Mouse (Mus musculus) left cerebral cortex, postnatal 14 days (tissue): ENCODE results near the gene Gsta4. TPM values are rescaled to one million over a fixed set of nuclear protein-coding genes. Genes with fewer than 3 reads are reported as not detected.
"Not testable (repeated sequence)": the region's sequence is repeated elsewhere in the genome, so short reads cannot be mapped to it uniquely, and the experiment has no call there.

Experiments
- DNase-seq, 2 experiments: peaks; one replicate each; pipeline ENCODE4 v3.0.0; 2021 to 2022; ENCODE audit warnings: low spot score in 2 of 2, mixed read lengths in 1 of 2
- intact Hi-C: fragments of 180-260 bp; cut with DNase I; formaldehyde crosslinking; loops from one replicate; pipeline ENCODE4 v1.15.1; 2025
- total RNA-seq, 2 experiments: library from RNA; stranded (reverse); gene quantifications; 2 replicates each; pipeline ENCODE4 v1.2.3; 2021

Gene Gsta4
- total RNA-seq, 2 experiments from 2014 or later: 34.9 to 36.3 TPM

DNA sequence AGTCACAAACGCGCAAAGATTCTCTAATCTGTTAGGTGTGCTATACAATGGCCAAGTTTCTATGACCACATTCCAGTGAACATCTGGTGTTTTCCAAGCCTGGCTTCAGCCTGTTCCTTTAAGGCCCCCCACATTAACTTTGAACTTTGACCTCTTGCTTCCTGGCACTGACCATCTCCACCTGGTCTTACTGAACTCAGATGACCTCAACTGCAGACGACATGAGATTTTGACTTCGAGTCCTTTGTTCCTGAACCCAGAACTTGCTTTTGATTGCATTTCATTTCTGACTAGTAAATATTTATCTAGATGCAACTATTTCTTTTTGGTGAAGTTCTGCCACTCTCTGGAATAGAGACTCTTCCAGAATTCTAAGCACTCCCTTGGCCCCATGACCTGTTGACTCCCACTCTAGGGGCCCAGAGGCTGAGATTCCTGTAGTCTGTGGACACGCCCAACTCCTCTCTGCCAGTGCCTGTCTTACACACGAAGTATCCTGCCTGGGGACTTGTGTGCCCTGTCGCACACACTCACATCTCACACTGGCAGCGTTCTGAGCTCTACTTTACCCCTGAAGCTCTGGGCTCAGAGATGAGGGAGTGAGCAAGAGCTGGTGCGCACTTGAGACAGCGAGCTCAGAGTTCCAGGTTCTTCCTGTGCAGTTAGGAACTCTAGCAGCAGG, 40.8 kb downstream of the Gsta4 start:
- DNase-seq: no peak
- intact Hi-C loops: no loop called here

DNA sequence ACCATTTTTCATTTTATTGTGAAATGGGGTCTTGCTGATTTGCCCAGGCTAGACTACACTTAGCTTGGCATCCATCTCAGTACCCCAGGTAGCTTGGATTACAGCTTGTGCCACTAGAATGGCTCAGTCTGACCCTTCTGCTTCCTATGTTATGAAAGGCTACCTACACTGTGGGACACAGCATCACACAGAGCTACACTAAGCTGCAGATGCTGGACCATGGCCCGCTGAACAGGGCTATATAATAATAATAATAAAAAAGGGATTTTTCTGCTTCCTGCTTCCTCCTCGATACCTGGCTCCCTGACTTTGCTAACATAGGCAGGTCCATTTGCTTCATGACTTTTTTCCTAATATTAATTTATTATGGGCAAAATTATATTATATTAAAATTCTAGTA, 41.8 kb downstream of the Gsta4 start:
- intact Hi-C loops: no loop called here
- DNase-seq: no peak

DNA sequence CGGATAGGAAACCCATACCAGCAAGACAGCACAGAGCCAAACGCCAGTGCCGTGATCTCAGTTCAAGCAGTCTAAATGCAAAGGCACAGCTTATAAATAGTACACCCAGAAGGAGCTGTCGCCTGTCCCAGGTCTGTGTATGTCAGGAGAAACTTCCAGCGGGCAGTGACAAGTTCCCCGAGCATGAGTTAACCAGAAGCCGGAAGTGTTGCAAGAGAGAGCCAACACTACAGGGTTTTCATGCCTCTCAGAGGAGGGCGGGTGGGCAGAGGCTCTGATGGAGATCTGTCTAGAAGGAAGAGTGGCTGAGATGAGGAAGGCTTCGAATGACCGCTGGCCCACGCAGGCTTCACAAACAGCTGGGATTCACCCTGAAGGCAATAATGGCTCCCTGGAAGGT, 42.7 kb downstream of the Gsta4 start:
- DNase-seq: no peak
- intact Hi-C loops: no loop called here

DNA sequence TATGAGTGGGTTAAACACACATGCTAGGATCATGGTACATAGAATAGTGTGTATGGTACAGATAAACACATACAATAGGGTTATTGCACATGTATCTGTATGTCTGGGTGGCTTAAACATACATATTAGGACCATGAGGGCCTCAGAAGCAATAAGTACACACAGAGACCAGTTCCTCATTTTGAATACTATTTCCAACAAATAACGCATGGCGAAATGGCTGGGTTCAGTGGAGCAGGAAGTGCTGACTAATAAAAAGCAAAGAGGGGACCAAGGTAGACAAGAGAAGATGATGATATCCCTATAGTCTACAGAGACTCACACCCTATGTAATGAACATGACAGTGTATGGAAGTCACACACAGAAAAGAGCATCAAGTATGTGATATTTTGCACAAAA, 45.5 kb downstream of the Gsta4 start:
- intact Hi-C loops: no loop called here
- no peak for DNase-seq

DNA sequence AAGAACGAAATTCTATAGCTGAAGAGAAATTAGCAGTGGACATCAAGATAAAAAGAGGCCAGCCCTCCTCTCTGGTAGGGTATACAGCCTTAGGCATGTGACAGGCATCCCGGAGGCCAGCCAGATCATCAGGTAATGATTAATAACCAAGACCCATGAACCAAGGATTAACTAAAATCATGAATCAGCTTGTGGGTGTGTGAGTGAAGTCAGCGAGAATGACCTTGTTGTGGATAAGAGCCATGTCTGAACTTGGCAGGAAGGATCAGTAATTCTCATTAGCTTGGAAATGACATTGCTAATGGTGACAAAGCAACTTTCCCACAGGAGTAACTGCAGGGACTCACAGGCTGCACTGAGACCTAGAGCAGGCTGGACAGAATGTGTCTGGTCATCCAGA, 47.1 kb downstream of the Gsta4 start:
- DNase-seq, intact Hi-C loops: not testable (repeated sequence)

DNA sequence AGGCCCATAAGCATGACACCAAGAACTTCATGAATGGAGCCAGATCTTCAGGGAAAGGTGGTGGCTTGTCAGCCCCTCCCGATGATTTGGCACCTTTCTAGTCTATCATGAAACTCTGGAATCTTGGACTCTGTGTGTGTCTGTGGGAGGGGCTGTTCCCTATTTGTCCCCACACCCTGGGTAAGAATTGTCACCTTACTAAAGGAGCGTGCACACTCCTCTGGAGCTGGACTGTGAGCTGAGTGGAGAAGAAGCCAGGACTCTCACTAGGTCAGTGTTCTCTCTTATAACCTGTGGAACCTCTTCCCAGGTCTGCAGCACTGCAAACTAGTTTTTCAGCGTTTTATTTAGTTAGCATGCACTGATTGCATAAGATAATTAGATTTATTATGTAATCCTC, 47.9 kb downstream of the Gsta4 start, which contains the start of gene Gsta1:
TSS of gene Gsta1 (plus strand) at position 196 of the 400 bp plus-strand sequence.
- DNase-seq, intact Hi-C loops: not testable (repeated sequence)

DNA sequence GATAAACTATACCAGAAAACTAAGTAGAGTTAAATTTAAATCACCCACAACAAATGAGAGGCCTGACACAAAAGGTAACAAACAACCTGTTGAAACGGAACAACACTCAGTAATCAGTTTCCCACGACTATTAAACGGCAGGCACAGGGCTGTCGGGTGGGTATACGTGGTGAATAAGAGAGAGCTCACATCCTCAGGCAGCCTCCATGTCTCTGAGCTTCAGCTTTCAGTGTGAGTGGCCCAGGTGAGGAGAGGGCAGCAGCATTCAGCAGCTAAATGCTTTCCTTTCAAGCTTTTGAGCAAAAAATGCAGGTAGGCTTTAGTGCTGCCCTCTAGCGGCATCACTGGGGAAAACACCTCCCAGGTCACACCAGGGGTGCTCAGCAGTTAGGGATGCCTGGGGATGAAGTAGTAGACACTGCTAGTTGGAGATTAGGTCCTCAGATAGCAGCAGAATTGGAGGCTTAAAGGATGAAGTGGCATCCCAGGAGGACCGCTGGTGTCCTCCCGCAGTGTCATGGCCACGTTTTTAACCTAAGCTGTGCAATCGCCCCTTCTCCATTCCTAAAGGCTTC, 50.6 kb downstream of the Gsta4 start:
- intact Hi-C loops, DNase-seq: not testable (repeated sequence)

DNA sequence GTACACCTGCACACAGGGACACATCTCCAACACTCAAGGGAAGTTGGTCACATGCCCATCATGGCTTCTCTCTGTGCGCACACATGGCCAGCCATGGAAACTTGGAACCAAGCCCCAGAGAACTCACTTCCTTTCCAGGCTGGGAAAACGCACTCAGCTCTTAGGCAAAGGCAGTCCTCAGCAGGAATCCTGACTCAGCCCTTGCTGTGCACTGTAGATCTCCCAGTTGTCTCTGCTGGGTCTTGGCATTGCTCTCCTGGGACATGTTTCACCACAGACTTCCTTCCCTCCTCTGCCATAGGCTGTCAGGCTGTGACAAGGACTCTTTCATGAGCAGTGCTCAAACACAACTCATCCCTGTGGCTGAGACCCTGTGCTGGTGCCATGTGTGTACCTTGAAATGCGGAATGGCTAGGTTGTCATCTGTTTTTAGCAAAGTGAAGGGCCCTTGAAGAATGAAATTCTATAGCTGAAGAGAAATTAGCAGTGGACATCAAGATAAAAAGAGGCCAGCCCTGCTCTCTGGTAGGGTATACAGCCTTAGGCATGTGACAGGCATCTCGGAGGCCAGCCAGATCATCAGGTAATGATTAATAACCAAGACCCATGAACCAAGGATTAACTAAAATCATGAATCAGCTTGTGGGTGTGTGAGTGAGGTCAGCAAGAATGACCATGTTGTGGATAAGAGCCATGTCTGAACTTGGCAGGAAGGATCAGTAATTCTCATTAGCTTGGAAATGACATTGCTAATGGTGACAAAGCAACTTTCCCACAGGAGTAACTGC, 73.3 kb downstream of the Gsta4 start:
- DNase-seq, intact Hi-C loops: not testable (repeated sequence)

DNA sequence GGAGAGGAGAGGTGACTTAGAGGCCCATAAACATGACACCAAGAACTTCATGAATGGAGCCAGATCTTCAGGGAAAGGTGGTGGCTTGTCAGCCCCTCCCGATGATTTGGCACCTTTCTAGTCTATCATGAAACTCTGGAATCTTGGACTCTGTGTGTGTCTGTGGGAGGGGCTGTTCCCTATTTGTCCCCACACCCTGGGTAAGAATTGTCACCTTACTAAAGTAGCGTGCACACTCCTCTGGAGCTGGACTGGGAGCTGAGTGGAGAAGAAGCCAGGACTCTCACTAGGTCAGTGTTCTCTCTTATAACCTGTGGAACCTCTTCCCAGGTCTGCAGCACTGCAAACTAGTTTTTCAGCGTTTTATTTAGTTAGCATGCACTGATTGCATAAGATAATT, 74.3 kb downstream of the Gsta4 start, which contains the start of gene Gm3776:
TSS of gene Gm3776 (plus strand) at position 216 of the 400 bp plus-strand sequence.
- DNase-seq, intact Hi-C loops: not testable (repeated sequence)

Other genes starting within 250 kb of the Gsta4 start
- gene Gcm1, start 130.8 kb upstream of the Gsta4 start, total RNA-seq: not detected
- gene Fbxo9, start 73.7 kb upstream of the Gsta4 start, total RNA-seq: 100 to 1,000 TPM; 118 to 122 TPM
- 10 to 100 TPM; 23.1 to 23.2 TPM for gene Ick, start 73.6 kb upstream of the Gsta4 start, total RNA-seq
- not detected for gene Gsta1, start 47.9 kb downstream of the Gsta4 start, total RNA-seq
- gene Gm3776, start 74.4 kb downstream of the Gsta4 start, total RNA-seq: not detected
- gene Gm10639, start 107.1 kb downstream of the Gsta4 start, total RNA-seq: not detected
- not detected for gene Omt2a, start 132.0 kb downstream of the Gsta4 start, total RNA-seq
- gene Omt2b, start 144.8 kb downstream of the Gsta4 start, total RNA-seq: not detected
- gene Gsta2, start 173.0 kb downstream of the Gsta4 start, total RNA-seq: not detected
- not detected for gene Dppa5a, start 185.4 kb downstream of the Gsta4 start, total RNA-seq
- not detected for gene Ooep, start 196.0 kb downstream of the Gsta4 start, total RNA-seq
- gene Ddx43, start 213.0 kb downstream of the Gsta4 start, total RNA-seq: not detected